Mouse (Mus musculus) heart, postnatal 0 days (tissue): ENCODE results near the gene Cbln1. TPM values are rescaled to one million over a fixed set of nuclear protein-coding genes. Genes with fewer than 3 reads are reported as not detected.

Experiments used
- ATAC-seq: fragments of 200-750 bp; cut with Nextera tagmentation; 2 replicates; pipeline ENCODE4 v1.8.0; 2017; ENCODE audit warnings: low read depth, moderate number of reproducible peaks, moderate library complexity; ENCODE audit not compliant: insufficient read depth
- DNase-seq: peaks from one replicate; pipeline ENCODE4 v3.0.0-alpha.2; 2016; ENCODE audit warnings: low spot score
- H3K27ac ChIP-seq: fragments of 300-500 bp; sonication (generic); 2 replicates; pipeline ENCODE4 v1.5.1; 2014; ENCODE audit warnings: low read depth, mild to moderate bottlenecking
- H3K27me3 ChIP-seq: fragments of 300-500 bp; sonication (generic); 2 replicates; pipeline ENCODE4 v1.6.1; 2014; ENCODE audit warnings: low read length, mixed read lengths; ENCODE audit not compliant: control insufficient read depth, insufficient read depth
- H3K36me3 ChIP-seq: fragments of 300-500 bp; sonication (generic); replicated peaks from 2 replicates; pipeline ENCODE4 v1.6.1; 2014; ENCODE audit warnings: low read length, mixed read lengths; ENCODE audit not compliant: control insufficient read depth, insufficient read depth
- H3K4me1 ChIP-seq: fragments of 300-500 bp; sonication (generic); 2 replicates; pipeline ENCODE4 v1.6.1; 2014; ENCODE audit warnings: antibody characterized with exemption; ENCODE audit not compliant: control insufficient read depth, insufficient read depth
- H3K4me2 ChIP-seq: fragments of 300-500 bp; sonication (generic); 2 replicates; pipeline ENCODE4 v1.6.1; 2014; ENCODE audit warnings: low read depth, mild to moderate bottlenecking, low read length, moderate library complexity
- H3K4me3 ChIP-seq: fragments of 300-500 bp; sonication (generic); 2 replicates; pipeline ENCODE4 v1.5.1; 2014; ENCODE audit warnings: low read depth, low read length
- H3K9ac ChIP-seq: fragments of 300-500 bp; sonication (generic); replicated peaks from 2 replicates; pipeline ENCODE4 v1.6.1; 2014; ENCODE audit warnings: low read depth, low read length, mixed read lengths
- H3K9me3 ChIP-seq: fragments of 300-500 bp; sonication (generic); replicated peaks from 2 replicates; pipeline ENCODE4 v1.6.1; 2016; ENCODE audit warnings: low read length; ENCODE audit not compliant: control insufficient read depth
- CTCF ChIP-seq: IDR thresholded peaks from 2 replicates; pipeline ENCODE4 v1.5.1; 2016; ENCODE audit warnings: antibody characterized with exemption, control low read depth, low read depth
- EP300 ChIP-seq: IDR thresholded peaks from 2 replicates; pipeline ENCODE4 v1.6.1; 2016; ENCODE audit warnings: antibody characterized with exemption, low read depth
- WGBS: fragments of 180-500 bp; shearing (Covaris S2); extraction: QIAGEN DNeasy Blood & Tissue Kit; methylation state at CpG from one replicate; pipeline ENCODE4 v1.1.7; 2014; 5-methylcytosine and 5-hydroxymethylcytosine counted together
- polyA plus RNA-seq: library from polyadenylated mRNA; unstranded; fragments of >200 nt; fragmentation: Nextera tagmentation; extraction: Ambion mirVana; gene quantifications from 2 replicates; pipeline ENCODE4 v1.2.1, GENCODE M21; 2015
- total RNA-seq: library from RNA; depleted of rRNA; stranded (reverse); fragments of >200 nt; gene quantifications from 2 replicates; pipeline ENCODE4 v1.2.3, GENCODE M21; 2014; ENCODE audit warnings: low replicate concordance

Cbln1 gene
- total and polyA plus RNA-seq, 2 experiments from 2014 or later = not detected

GRCm38 (mm10) chr8:87468958-87469815 is 3.2 kb downstream of the Cbln1 start:
- no peak overlapping the region for H3K9ac ChIP-seq
- no peak for DNase-seq
- H3K36me3 ChIP-seq = no peaks in the 10 kb centered on the region
- 0 out of 2 replicates have a peak overlapping the region, but pooled peaks have one; percentile 40 for H3K4me3 ChIP-seq
- ATAC-seq = no peak
- no peak for TF ChIP-seq EP300
- TF ChIP-seq CTCF = no peak
- no peak overlapping the region for H3K27ac ChIP-seq
- H3K4me1 ChIP-seq = peaks cover 20% of the 10 kb centered on the region
- H3K9me3 ChIP-seq = no peaks in the 10 kb centered on the region
- 3% methylated on average over 45 of the region's 45 CpGs for WGBS
- 0 out of 2 replicates have a peak overlapping the region, but pooled peaks have one; percentile 54 for H3K4me2 ChIP-seq
- H3K27me3 ChIP-seq = peaks cover 94% of the 10 kb centered on the region

- ATAC-seq (no peak), DNase-seq (no peak)
- Histone ChIP-seq H3K27ac (no peak overlapping the region), H3K27me3 (peaks cover 87% of the 10 kb centered on the region), H3K4me3 (0 out of 2 replicates have a peak overlapping the region, but pooled peaks have one; percentile 10), H3K4me2 (no peak overlapping the region), H3K9me3 (no peaks in the 10 kb centered on the region), H3K9ac (no peak overlapping the region), H3K4me1 (peaks cover 20% of the 10 kb centered on the region), H3K36me3 (no peaks in the 10 kb centered on the region)
- WGBS = 3% methylated on average over 23 of the region's 23 CpGs
- TF ChIP-seq CTCF (no peak), EP300 (no peak)
These were observed 3.9 kb downstream of the Cbln1 start for GRCm38 (mm10) chr8:87468416-87468957.

- DNase-seq = no peak
- ATAC-seq = no peak
- peaks cover 81% of the 10 kb centered on the region for H3K27me3 ChIP-seq
- 25% methylated on average over 3 of the region's 3 CpGs for WGBS
- no peaks in the 10 kb centered on the region for H3K9me3 ChIP-seq
- no peak overlapping the region for H3K27ac ChIP-seq
- H3K4me2 ChIP-seq = no peak overlapping the region
- no peak overlapping the region for H3K4me3 ChIP-seq
- H3K36me3 ChIP-seq = no peaks in the 10 kb centered on the region
- TF ChIP-seq EP300 (no peak), CTCF (no peak)
- peaks cover 14% of the 10 kb centered on the region for H3K4me1 ChIP-seq
- no peak overlapping the region for H3K9ac ChIP-seq
These were observed 4.5 kb downstream of the Cbln1 start for GRCm38 (mm10) chr8:87467906-87468305.

GRCm38 (mm10) chr8:87466936-87467602 is 5.3 kb downstream of the Cbln1 start:
- ATAC-seq (no peak), DNase-seq (no peak)
- Histone ChIP-seq H3K4me2 (no peak overlapping the region), H3K9me3 (no peaks in the 10 kb centered on the region), H3K9ac (no peak overlapping the region), H3K27ac (no peak overlapping the region), H3K36me3 (no peaks in the 10 kb centered on the region), H3K4me1 (peaks cover 9% of the 10 kb centered on the region; the same call in 1 of the 2 replicates), H3K27me3 (peaks cover 73% of the 10 kb centered on the region), H3K4me3 (no peak overlapping the region)
- WGBS = 67% methylated on average over 1 of the region's 1 CpGs
- TF ChIP-seq EP300 (no peak), CTCF (no peak)

GRCm38 (mm10) chr8:87466335-87466734 is 6.1 kb downstream of the Cbln1 start:
- no peak overlapping the region for H3K4me2 ChIP-seq
- peaks cover 66% of the 10 kb centered on the region for H3K27me3 ChIP-seq
- ATAC-seq (no peak), DNase-seq (no peak)
- no peak overlapping the region for H3K27ac ChIP-seq
- no peak overlapping the region for H3K9ac ChIP-seq
- 57% methylated on average over 6 of the region's 6 CpGs for WGBS
- no peaks in the 10 kb centered on the region for H3K9me3 ChIP-seq
- no peak overlapping the region for H3K4me3 ChIP-seq
- no peaks in the 10 kb centered on the region for H3K36me3 ChIP-seq
- TF ChIP-seq CTCF (no peak), EP300 (no peak)
- peaks cover 6% of the 10 kb centered on the region; the same call in 1 of the 2 replicates for H3K4me1 ChIP-seq
